Mouse (Mus musculus): ENCODE results near the gene Patl2. TPM values are rescaled to one million over a fixed set of nuclear protein-coding genes. Genes with fewer than 3 reads are reported as not detected.

The Patl2 gene
- total and polyA plus RNA-seq, 3 experiments, result 0.58 to 0.84 TPM; not detected in 1

- peaks cover 7 to 9% of the 10 kb centered on the region in 2 experiments for H3K4me1 ChIP-seq (ENCODE audit: control insufficient read depth in 1 of 2, insufficient read depth in 2 of 2, low read length in 2 of 2)
- H3K27me3 ChIP-seq (ENCODE audit: control insufficient read depth in 1 of 2, insufficient read depth in 2 of 2, low read length in 2 of 2), result no peaks in the 10 kb centered on the region
- peak; percentile 84 for DNase-seq (ENCODE audit: low read depth, low spot score)
- H3K9me3 ChIP-seq (replicated peaks; ENCODE audit: insufficient read depth, low read length), result no peaks in the 10 kb centered on the region
- H3K79me2 ChIP-seq (ENCODE audit: control insufficient read depth, insufficient read depth, low read length, poor library complexity), result peaks cover 9% of the 10 kb centered on the region
- peak overlapping the region; percentile 86 for H3K9ac ChIP-seq (ENCODE audit: control insufficient read depth, low read depth, low read length, poor library complexity, severe bottlenecking)
- peaks cover 0 to 13% of the 10 kb centered on the region in 2 experiments; a peak in 2 of 4 replicates for H3K36me3 ChIP-seq (ENCODE audit: control insufficient read depth in 1 of 2, insufficient read depth in 2 of 2, low read length in 2 of 2)
- peak overlapping the region; percentile 75 for H3K27ac ChIP-seq (ENCODE audit: control insufficient read depth, low read depth, low read length)
- peak overlapping the region; percentile 68 to 76 for H3K4me3 ChIP-seq (ENCODE audit: control insufficient read depth in 1 of 2, insufficient read depth in 1 of 2, low read depth in 2 of 2, low read length in 2 of 2)
- no peak for TF ChIP-seq SMC3 (IDR thresholded peaks at IDR 0.05; ENCODE audit: low read depth, low read length)
- TF ChIP-seq USF1 (IDR thresholded peaks at IDR 0.05; ENCODE audit: low read depth, low read length), result peak; percentile 93
- no peak for TF ChIP-seq POLR2AphosphoS2 (IDR thresholded peaks at IDR 0.05; ENCODE audit: low read length)
- no peak; the same call in 1 of the 2 replicates for TF ChIP-seq MYC (IDR thresholded peaks at IDR 0.05; ENCODE audit: low read depth, low read length)
- TF ChIP-seq NELFE (IDR thresholded peaks at IDR 0.05; ENCODE audit: low read depth, low read length), result peak; percentile 7; the same call in 1 of the 2 replicates
- peak; percentile 28; the same call in 1 of the 2 replicates for TF ChIP-seq BHLHE40 (IDR thresholded peaks at IDR 0.05; ENCODE audit: borderline replicate concordance, low read depth, low read length)
- TF ChIP-seq MAX (IDR thresholded peaks at IDR 0.05; ENCODE audit: low read length), result peak; percentile 92
- peak; percentile 42 for TF ChIP-seq SIN3A (IDR thresholded peaks at IDR 0.05; ENCODE audit: low read length)
- 0 out of 2 replicates have a peak, but pooled peaks have one; percentile 30 for TF ChIP-seq TCF12 (IDR thresholded peaks at IDR 0.05; ENCODE audit: low read depth, low read length)
- no peak for TF ChIP-seq JUND (IDR thresholded peaks at IDR 0.05; ENCODE audit: low read depth, low read length)
- peak; percentile 41 for TF ChIP-seq ZNF384 (IDR thresholded peaks at IDR 0.05; ENCODE audit: low read depth, low read length)
- TF ChIP-seq ETS1 (IDR thresholded peaks at IDR 0.05; ENCODE audit: low read depth, low read length), result no peak
- peak; percentile 28; the same call in 1 of the 2 replicates for TF ChIP-seq KAT2A (conservative IDR thresholded peaks at IDR 0.05; ENCODE audit: low read depth, low read length)
- TF ChIP-seq HCFC1 (IDR thresholded peaks at IDR 0.05; ENCODE audit: low read depth, low read length), result peak; percentile 29; the same call in 1 of the 2 replicates
- TF ChIP-seq UBTF (IDR thresholded peaks at IDR 0.05; ENCODE audit: borderline replicate concordance, insufficient read depth, low read depth, low read length), result no peak
- TF ChIP-seq MYB (IDR thresholded peaks at IDR 0.05; ENCODE audit: low read depth, low read length), result peak; percentile 50; the same call in 1 of the 2 replicates
- TF ChIP-seq GATA1 (IDR thresholded peaks at IDR 0.05; ENCODE audit: low read depth, low read length), result no peak
- 0 out of 4 replicates have a peak, but pooled peaks of 1 of the 2 experiments have one; percentile 18 for TF ChIP-seq EP300 (IDR thresholded peaks at IDR 0.05; ENCODE audit: low read depth in 1 of 2, low read length in 2 of 2)
- TF ChIP-seq TBP (IDR thresholded peaks at IDR 0.05; ENCODE audit: low read depth, low read length), result peak; percentile 99
- TF ChIP-seq POLR2A (IDR thresholded peaks at IDR 0.05; ENCODE audit: control insufficient read depth in 1 of 2, insufficient read depth in 1 of 2, low read depth in 1 of 2, low read length in 2 of 2, poor library complexity in 1 of 2), result no peak
- TF ChIP-seq ELF1 (IDR thresholded peaks at IDR 0.05; ENCODE audit: low read depth, low read length), result peak; percentile 46; the same call in 1 of the 2 replicates
- no peak for TF ChIP-seq ZC3H11A (IDR thresholded peaks at IDR 0.05; ENCODE audit: low read depth, low read length)
- TF ChIP-seq GABPA (IDR thresholded peaks at IDR 0.05; ENCODE audit: low read depth, low read length), result no peak
- TF ChIP-seq TAL1 (IDR thresholded peaks at IDR 0.05; ENCODE audit: low read length), result no peak
- TF ChIP-seq MXI1 (IDR thresholded peaks at IDR 0.05; ENCODE audit: low read depth, low read length), result peak; percentile 87
- TF ChIP-seq MAZ (IDR thresholded peaks at IDR 0.05; ENCODE audit: low read depth, low read length), result no peak
- TF ChIP-seq E2F4 (IDR thresholded peaks at IDR 0.05; ENCODE audit: borderline replicate concordance, low read depth, low read length), result 0 out of 2 replicates have a peak, but pooled peaks have one; percentile 37
- 0 out of 2 replicates have a peak, but pooled peaks have one; percentile 13 for TF ChIP-seq NRF1 (IDR thresholded peaks at IDR 0.05; ENCODE audit: insufficient read depth, low read depth, low read length, poor library complexity, severe bottlenecking)
- TF ChIP-seq RCOR1 (IDR thresholded peaks at IDR 0.05; ENCODE audit: low read depth, low read length), result no peak; the same call in 1 of the 2 replicates
- TF ChIP-seq MAFK (IDR thresholded peaks at IDR 0.05; ENCODE audit: borderline replicate concordance, low read depth, low read length), result peak; percentile 96
- TF ChIP-seq POLR2AphosphoS5 (IDR thresholded peaks at IDR 0.05; ENCODE audit: borderline replicate concordance, low read depth, low read length), result no peak
- no peak for TF ChIP-seq ZKSCAN1 (IDR thresholded peaks at IDR 0.05; ENCODE audit: low read depth, low read length)
- TF ChIP-seq CTCF (IDR thresholded peaks at IDR 0.05 in 2 of 3, conservative IDR thresholded peaks at IDR 0.05 in 1 of 3; ENCODE audit: control insufficient read depth in 1 of 3, insufficient read depth in 1 of 3, low read depth in 2 of 3, low read length in 3 of 3, poor library complexity in 1 of 3, severe bottlenecking in 1 of 3), result no peak
- TF ChIP-seq CHD2 (IDR thresholded peaks at IDR 0.05; ENCODE audit: low read length), result no peak
- TF ChIP-seq CHD1 (IDR thresholded peaks at IDR 0.05; ENCODE audit: low read depth, low read length), result no peak
These were observed 48.0 kb upstream of the Patl2 start for GRCm38 (mm10) chr2:122233759-122234557.
